Mouse (Mus musculus) thymus, adult 18-20 months (tissue): ENCODE measurements around the gene Psenen.

Source experiments
- DNase-seq, 2 experiments: peaks; one replicate each; pipeline ENCODE4 v3.0.0; 2022; ENCODE audit warnings: mixed read lengths in 2 of 2

Gene Psenen

GRCm38 (mm10) chr7:30588676-30589434 is 25.4 kb upstream of the Psenen start, which contains the start of gene Kmt2b:
TSS of gene Kmt2b (minus strand) at chr7:30588726.
- peak; percentile 94 to 95 for DNase-seq

- DNase-seq, result peak; percentile 51
These were observed 24.6 kb upstream of the Psenen start for GRCm38 (mm10) chr7:30587842-30588667.

- no peak for DNase-seq
These were observed 23.1 kb upstream of the Psenen start for GRCm38 (mm10) chr7:30586455-30587020.

- DNase-seq, result no peak
These were observed 21.7 kb upstream of the Psenen start for GRCm38 (mm10) chr7:30585170-30585569.

- no peak for DNase-seq
These were observed 20.9 kb upstream of the Psenen start for GRCm38 (mm10) chr7:30584339-30584738.

GRCm38 (mm10) chr7:30581547-30581946 is 18.1 kb upstream of the Psenen start:
- DNase-seq, result no peak

GRCm38 (mm10) chr7:30579950-30580349 is 16.5 kb upstream of the Psenen start:
- no peak for DNase-seq

- no peak for DNase-seq
These were observed 9.5 kb upstream of the Psenen start for GRCm38 (mm10) chr7:30572969-30573368.

GRCm38 (mm10) chr7:30572389-30572788 is 9.0 kb upstream of the Psenen start:
- no peak for DNase-seq

GRCm38 (mm10) chr7:30567555-30567954 is 4.1 kb upstream of the Psenen start:
- DNase-seq, result no peak

- DNase-seq, result no peak
These were observed 2.6 kb upstream of the Psenen start for GRCm38 (mm10) chr7:30566033-30566432.

- DNase-seq, result no peak
These were observed 1.6 kb upstream of the Psenen start, which contains the start of gene Igflr1 for GRCm38 (mm10) chr7:30564970-30565571. TSS of gene Igflr1 (plus strand) at chr7:30565427.

- peak; percentile 33 to 70 for DNase-seq
These were observed 466 bp upstream of the Psenen start for GRCm38 (mm10) chr7:30563906-30564280.

GRCm38 (mm10) chr7:30562526-30563116 is 806 bp downstream of the Psenen start:
- DNase-seq, result no peak

- no peak for DNase-seq
These were observed 3.1 kb downstream of the Psenen start for GRCm38 (mm10) chr7:30560296-30560695.

- DNase-seq, result peak; percentile 95 to 96
These were observed 3.9 kb downstream of the Psenen start, which contains the start of gene Lin37 for GRCm38 (mm10) chr7:30559443-30559954. TSS of gene Lin37 (minus strand) at chr7:30559838.

- no peak for DNase-seq
These were observed 4.6 kb downstream of the Psenen start for GRCm38 (mm10) chr7:30558656-30559442.

- DNase-seq, result no peak
These were observed 5.4 kb downstream of the Psenen start for GRCm38 (mm10) chr7:30557901-30558514.

- DNase-seq, result no peak
These were observed 6.4 kb downstream of the Psenen start for GRCm38 (mm10) chr7:30556894-30557536.

- no peak for DNase-seq
These were observed 9.4 kb downstream of the Psenen start for GRCm38 (mm10) chr7:30553810-30554584.
